Mouse (Mus musculus): ENCODE measurements at regions not wholly inside any gene's neighbourhood (a gene's known extent, or its start where the extent isn't known, plus 50 kb on each side); places are given as distances from the start of the nearest gene placed in this dataset.

DNA sequence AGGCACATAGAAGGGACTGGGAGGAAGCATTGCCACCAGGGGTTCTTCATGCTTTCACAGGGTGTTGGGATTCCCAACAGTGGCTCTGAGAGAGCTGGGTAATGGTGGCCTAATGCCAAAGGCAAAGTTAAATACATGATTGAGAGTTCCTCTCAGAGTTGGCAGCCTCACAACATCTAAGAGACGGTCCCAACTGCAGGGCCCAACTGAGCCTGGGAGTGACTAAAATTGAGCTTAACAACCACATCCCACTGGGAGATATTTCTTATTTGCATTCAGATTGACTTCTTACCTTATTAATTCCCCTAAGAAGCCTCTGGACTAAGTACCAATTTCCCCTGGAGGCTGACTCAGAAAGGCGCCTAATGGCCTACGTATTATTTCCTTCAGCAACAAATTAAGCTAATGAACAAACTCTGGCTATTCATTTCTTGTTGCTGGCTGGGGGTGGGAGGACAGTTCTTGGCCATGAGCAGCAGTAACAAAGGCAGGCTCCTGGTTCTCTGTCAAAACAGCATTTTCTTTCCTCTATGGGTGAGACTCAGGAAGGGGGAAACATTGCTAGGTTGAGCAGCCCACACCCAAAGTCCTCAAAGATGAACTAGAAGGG lies 77.0 kb upstream of the Adra1d start:
- no peak for TF ChIP-seq CTCF (IDR thresholded peaks at IDR 0.05; ENCODE audit: low read depth)
- H3K4me2 ChIP-seq (ENCODE audit: low read length): no peak overlapping the region
- no peak overlapping the region for H3K9ac ChIP-seq (ENCODE audit: low read depth, low read length)
- no peaks in the 10 kb centered on the region for H3K4me1 ChIP-seq (replicated peaks; ENCODE audit: insufficient read depth, low read length)
- no peak overlapping the region for H3K27ac ChIP-seq
- H3K36me3 ChIP-seq (ENCODE audit: insufficient read depth, low read length): no peaks in the 10 kb centered on the region
- H3K4me3 ChIP-seq (replicated peaks; ENCODE audit: low read depth, low read length): no peak overlapping the region
- H3K9me3 ChIP-seq (replicated peaks; ENCODE audit: low read length): no peaks in the 10 kb centered on the region
- H3K27me3 ChIP-seq (ENCODE audit: insufficient read depth, low read length): no peaks in the 10 kb centered on the region
- DNase-seq (ENCODE audit: low spot score) (no peak), ATAC-seq (replicated peaks; ENCODE audit: low FRiP score, low read depth) (no peak)
- WGBS: 56% methylated on average over 3 of the region's 3 CpGs

DNA sequence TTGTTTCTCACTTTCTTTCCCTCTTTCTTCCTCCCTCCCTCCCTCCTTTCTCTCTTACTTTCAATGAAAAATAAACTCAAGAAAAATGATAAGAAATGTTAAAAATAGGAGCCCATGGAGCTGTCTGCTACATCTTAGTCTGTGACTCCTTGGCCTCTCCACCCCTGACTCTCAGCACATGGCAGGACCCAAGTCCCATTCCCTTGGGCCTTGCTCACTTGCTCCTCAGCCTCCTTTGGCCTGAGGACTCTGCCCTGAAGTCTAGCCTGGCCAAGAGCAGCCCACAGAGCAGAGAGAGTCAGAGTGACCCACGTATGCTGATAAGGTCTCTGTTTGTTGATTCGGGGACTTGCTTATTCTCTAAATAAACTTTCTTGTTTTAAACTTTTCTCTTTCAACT lies 73.7 kb upstream of the Adra1d start:
- DNase-seq (ENCODE audit: low spot score): no peak
- H3K4me3 ChIP-seq (replicated peaks; ENCODE audit: low read depth, low read length): no peak overlapping the region
- no peak overlapping the region for H3K4me2 ChIP-seq (ENCODE audit: low read length)
- H3K9ac ChIP-seq (ENCODE audit: low read depth, low read length): no peak overlapping the region
- no peaks in the 10 kb centered on the region for H3K36me3 ChIP-seq (ENCODE audit: insufficient read depth, low read length)
- H3K4me1 ChIP-seq (replicated peaks; ENCODE audit: insufficient read depth, low read length): no peaks in the 10 kb centered on the region
- no peaks in the 10 kb centered on the region for H3K9me3 ChIP-seq (replicated peaks; ENCODE audit: low read length)
- H3K27ac ChIP-seq: no peak overlapping the region
- no peak for TF ChIP-seq CTCF (IDR thresholded peaks at IDR 0.05; ENCODE audit: low read depth)
- no peaks in the 10 kb centered on the region for H3K27me3 ChIP-seq (ENCODE audit: insufficient read depth, low read length)
- ATAC-seq (replicated peaks; ENCODE audit: low FRiP score, low read depth): no peak
- 78% methylated on average over 2 of the region's 2 CpGs for WGBS

DNA sequence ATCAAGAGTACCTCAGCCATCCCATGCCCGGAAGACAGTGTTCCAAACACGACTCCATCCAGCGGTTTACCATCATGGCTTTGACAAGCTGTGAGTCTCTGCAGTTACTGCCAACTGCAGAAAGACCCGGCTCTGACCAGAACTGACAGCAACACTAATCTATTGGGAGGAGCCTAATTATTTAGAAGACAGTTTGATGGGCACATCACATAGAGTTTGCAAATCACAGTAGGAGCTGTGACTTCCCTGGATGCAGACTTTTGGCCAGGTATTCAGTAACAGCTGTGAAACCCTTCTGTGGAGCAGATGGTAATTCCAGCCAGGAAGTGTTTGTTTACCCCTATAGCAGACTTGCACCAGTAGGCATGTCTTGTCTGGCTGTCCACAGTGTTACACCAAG lies 55.8 kb upstream of the Adra1d start:
- 75% methylated on average over 4 of the region's 4 CpGs for WGBS
- Histone ChIP-seq H3K4me2 (ENCODE audit: low read length) (no peak overlapping the region), H3K4me3 (replicated peaks; ENCODE audit: low read depth, low read length) (no peak overlapping the region), H3K9me3 (replicated peaks; ENCODE audit: low read length) (no peaks in the 10 kb centered on the region), H3K9ac (ENCODE audit: low read depth, low read length) (no peak overlapping the region), H3K36me3 (ENCODE audit: insufficient read depth, low read length) (no peaks in the 10 kb centered on the region), H3K27ac (no peak overlapping the region), H3K27me3 (ENCODE audit: insufficient read depth, low read length) (no peaks in the 10 kb centered on the region), H3K4me1 (replicated peaks; ENCODE audit: insufficient read depth, low read length) (no peaks in the 10 kb centered on the region)
- TF ChIP-seq CTCF (IDR thresholded peaks at IDR 0.05; ENCODE audit: low read depth): no peak
- ATAC-seq (replicated peaks; ENCODE audit: low FRiP score, low read depth) (no peak), DNase-seq (ENCODE audit: low spot score) (no peak)

DNA sequence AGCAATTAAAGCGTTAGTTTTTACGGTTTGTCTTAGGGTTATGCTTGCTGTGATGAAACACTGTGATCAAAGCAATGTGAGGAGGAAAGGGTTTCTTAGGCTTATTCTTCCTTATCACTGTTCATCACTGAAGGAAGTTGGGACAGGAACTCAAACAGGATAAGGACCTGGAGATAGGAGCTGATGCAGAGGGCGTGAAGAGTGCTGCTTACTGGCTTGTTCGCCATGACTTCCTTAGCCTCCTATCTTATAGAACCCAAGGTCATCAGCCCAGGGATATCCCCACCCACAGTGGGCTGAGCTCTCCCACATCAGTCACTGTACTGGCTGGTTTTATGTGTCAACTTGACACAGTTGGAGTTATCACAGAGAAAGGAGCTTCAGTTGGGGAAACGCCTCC lies 50.4 kb upstream of the Adra1d start:
- Histone ChIP-seq H3K9ac (ENCODE audit: low read depth, low read length) (no peak overlapping the region), H3K27ac (no peak overlapping the region), H3K4me1 (replicated peaks; ENCODE audit: insufficient read depth, low read length) (no peaks in the 10 kb centered on the region), H3K9me3 (replicated peaks; ENCODE audit: low read length) (no peaks in the 10 kb centered on the region), H3K36me3 (ENCODE audit: insufficient read depth, low read length) (no peaks in the 10 kb centered on the region), H3K4me2 (ENCODE audit: low read length) (no peak overlapping the region), H3K4me3 (replicated peaks; ENCODE audit: low read depth, low read length) (no peak overlapping the region), H3K27me3 (ENCODE audit: insufficient read depth, low read length) (no peaks in the 10 kb centered on the region)
- ATAC-seq (replicated peaks; ENCODE audit: low FRiP score, low read depth) (no peak), DNase-seq (ENCODE audit: low spot score) (no peak)
- no peak for TF ChIP-seq CTCF (IDR thresholded peaks at IDR 0.05; ENCODE audit: low read depth)
- WGBS: 61% methylated on average over 5 of the region's 5 CpGs

All from kidney, postnatal 0 days (tissue).